Mouse (Mus musculus) heart, adult 2 months (tissue): ENCODE measurements around the gene Asap2. TPM values are rescaled to one million over a fixed set of nuclear protein-coding genes. Genes with fewer than 3 reads are reported as not detected.

Experiments used
- DNase-seq, 2 experiments: peaks; one replicate each; pipeline ENCODE4 v3.0.0; 2021
- H3K27ac ChIP-seq: fragments of 200-600 bp; 2 replicates; pipeline ENCODE4 v1.8.1; 2022
- H3K27me3 ChIP-seq: fragments of 200-500 bp; 2 replicates; pipeline ENCODE4 v1.6.1; 2012; ENCODE audit warnings: mild to moderate bottlenecking, low read length, inconsistent platforms, mixed read lengths; ENCODE audit not compliant: control insufficient read depth, insufficient read depth
- H3K36me3 ChIP-seq: fragments of 200-500 bp; 2 replicates; pipeline ENCODE4 v1.6.1; 2012; ENCODE audit warnings: low read length, inconsistent platforms; ENCODE audit not compliant: control insufficient read depth, insufficient read depth
- H3K4me1 ChIP-seq: fragments of 200-500 bp; 2 replicates; pipeline ENCODE4 v1.6.1; 2011; ENCODE audit warnings: low read length; ENCODE audit not compliant: control insufficient read depth, insufficient read depth
- H3K4me3 ChIP-seq: fragments of 200-600 bp; 2 replicates; pipeline ENCODE4 v1.8.1; 2022
- H3K79me2 ChIP-seq: fragments of 200-500 bp; replicated peaks from 2 replicates; pipeline ENCODE4 v1.6.1; 2012; ENCODE audit warnings: mild to moderate bottlenecking, inconsistent platforms, low read length, moderate library complexity, mixed read lengths; ENCODE audit not compliant: control insufficient read depth, insufficient read depth
- H3K9ac ChIP-seq: fragments of 200-500 bp; 2 replicates; pipeline ENCODE4 v1.6.1; 2012; ENCODE audit warnings: low read depth, mild to moderate bottlenecking, control low read depth, inconsistent platforms, low read length, mixed read lengths
- CTCF ChIP-seq: fragments of 200-600 bp; IDR thresholded peaks from 2 replicates; pipeline ENCODE4 v1.8.1; 2022; ENCODE audit warnings: antibody characterized with exemption, mild to moderate bottlenecking, moderate library complexity
- EP300 ChIP-seq: fragments of 200-500 bp; IDR thresholded peaks from 2 replicates; pipeline ENCODE4 v1.6.1; 2011; ENCODE audit warnings: low read depth, low read length, control low read depth; ENCODE audit not compliant: insufficient read depth
- POLR2A ChIP-seq: fragments of 200-500 bp; IDR thresholded peaks from 2 replicates; pipeline ENCODE4 v1.6.1; 2011; ENCODE audit warnings: mild to moderate bottlenecking, low read depth, low read length, control low read depth; ENCODE audit not compliant: insufficient read depth
- WGBS: fragments of 180-500 bp; shearing (Covaris S2); methylation state at CpG from one replicate; pipeline ENCODE4 v1.1.7; 2018; 5-methylcytosine and 5-hydroxymethylcytosine counted together
- intact Hi-C: fragments of 180-260 bp; cut with DNase I; formaldehyde crosslinking; loops from one replicate; pipeline ENCODE4 v1.15.1; 2025
- polyA plus RNA-seq: library from polyadenylated mRNA; depleted of rRNA; stranded (reverse); fragments of >200 nt; gene quantifications from 2 replicates; pipeline ENCODE4 v1.2.3, GENCODE M21; 2012
- total RNA-seq, 2 experiments: library from RNA; stranded (reverse); gene quantifications; 2 replicates each; pipeline ENCODE4 v1.2.3; 2021

The Asap2 gene
- total and polyA plus RNA-seq, 3 experiments: 8.2 to 11.5 (median 10.3) TPM

- Histone ChIP-seq H3K27me3 (no peaks in the 10 kb centered on the region), H3K79me2 (peaks cover 11% of the 10 kb centered on the region), H3K4me1 (peaks cover 28% of the 10 kb centered on the region), H3K9ac (no peak overlapping the region), H3K27ac (no peak overlapping the region; the same call in 1 of the 2 replicates), H3K36me3 (peaks cover 7% of the 10 kb centered on the region), H3K4me3 (no peak overlapping the region)
- WGBS: 60% methylated on average over 10 of the region's 10 CpGs
- no peak for TF ChIP-seq POLR2A
- no peak for TF ChIP-seq EP300
- TF ChIP-seq CTCF: no peak
- intact Hi-C loops: no loop called here
- DNase-seq: no peak
These were observed 135.6 kb downstream of the Asap2 start for GRCm38 (mm10) chr12:21125675-21126470.

GRCm38 (mm10) chr12:21126516-21126915 lies 136.3 kb downstream of the Asap2 start:
- no peak overlapping the region for H3K27ac ChIP-seq
- 86% methylated on average over 4 of the region's 4 CpGs for WGBS
- intact Hi-C loops: no loop called here

GRCm38 (mm10) chr12:21128930-21129869 lies 138.9 kb downstream of the Asap2 start:
- no peak for TF ChIP-seq EP300
- no peak for TF ChIP-seq POLR2A
- no peak for TF ChIP-seq CTCF
- intact Hi-C loops: no loop called here
- peak; percentile 24 to 28 for DNase-seq
- Histone ChIP-seq H3K36me3 (no peaks in the 10 kb centered on the region), H3K4me1 (peaks cover 50% of the 10 kb centered on the region), H3K27ac (peak overlapping the region; percentile 38; the same call in 1 of the 2 replicates), H3K4me3 (no peak overlapping the region), H3K9ac (no peak overlapping the region), H3K27me3 (no peaks in the 10 kb centered on the region), H3K79me2 (peaks cover 9% of the 10 kb centered on the region)
- 49% methylated on average over 9 of the region's 9 CpGs for WGBS

More at GRCm38 (mm10) chr12:21126516-21126915, 136.3 kb downstream of the Asap2 start:
- Histone ChIP-seq H3K79me2 (peaks cover 9% of the 10 kb centered on the region), H3K4me1 (peaks cover 32% of the 10 kb centered on the region), H3K9ac (no peak overlapping the region), H3K36me3 (peaks cover 4% of the 10 kb centered on the region), H3K27me3 (no peaks in the 10 kb centered on the region), H3K4me3 (no peak overlapping the region)
- peak in 1 of 2 experiments; percentile 9 for DNase-seq
- TF ChIP-seq POLR2A (no peak), EP300 (no peak), CTCF (no peak)

- Histone ChIP-seq H3K27me3 (no peaks in the 10 kb centered on the region), H3K4me1 (peaks cover 54% of the 10 kb centered on the region), H3K27ac (no peak overlapping the region), H3K4me3 (no peak overlapping the region), H3K79me2 (peaks cover 7% of the 10 kb centered on the region), H3K36me3 (no peaks in the 10 kb centered on the region), H3K9ac (no peak overlapping the region)
- intact Hi-C loops: loop anchor here (5.0 kb wide), 1 partner anchor 77 kb away; no protein-coding TSS in a partner anchor
- TF ChIP-seq EP300: no peak
- TF ChIP-seq POLR2A: no peak
- TF ChIP-seq CTCF: no peak
- DNase-seq: peak in 1 of 2 experiments; percentile 6
- WGBS: 52% methylated on average over 10 of the region's 10 CpGs
These were observed 140.1 kb downstream of the Asap2 start for GRCm38 (mm10) chr12:21130274-21130823.

GRCm38 (mm10) chr12:21132537-21132936 lies 142.3 kb downstream of the Asap2 start:
- Histone ChIP-seq H3K4me1 (peaks cover 63% of the 10 kb centered on the region), H3K36me3 (peaks cover 4% of the 10 kb centered on the region), H3K79me2 (peaks cover 1% of the 10 kb centered on the region; the same call in 1 of the 2 replicates), H3K27ac (no peak overlapping the region; the same call in 1 of the 2 replicates), H3K9ac (0 out of 2 replicates have a peak overlapping the region, but pooled peaks have one; percentile 5), H3K27me3 (no peaks in the 10 kb centered on the region), H3K4me3 (no peak overlapping the region)
- WGBS: 12% methylated on average over 10 of the region's 10 CpGs
- no peak for DNase-seq
- intact Hi-C loops: loop anchor here (5.0 kb wide), 1 partner anchor 75 kb away; no protein-coding TSS in a partner anchor
- TF ChIP-seq POLR2A (no peak), CTCF (no peak), EP300 (no peak)
